Mouse (Mus musculus): ENCODE measurements around the gene Rab12.
"Not testable (repeated sequence)": the region's sequence is repeated elsewhere in the genome, so short reads cannot be mapped to it uniquely, and the experiment has no call there.

The Rab12 gene

GRCm38 (mm10) chr17:66519554-66520553 lies at the start of gene Rab12:
Rab12 (minus strand) TSS chr17:66519729.
- peak; percentile 88 for DNase-seq (ENCODE audit: low spot score)

- peak; percentile 26 for DNase-seq (ENCODE audit: low spot score)
These were observed 44.7 kb upstream of the Rab12 start for GRCm38 (mm10) chr17:66564213-66564612.

GRCm38 (mm10) chr17:66563551-66563950 lies 44.0 kb upstream of the Rab12 start:
- no peak for DNase-seq (ENCODE audit: low spot score)

GRCm38 (mm10) chr17:66561380-66561779 lies 41.9 kb upstream of the Rab12 start:
- no peak for DNase-seq (ENCODE audit: low spot score)

GRCm38 (mm10) chr17:66558404-66559317 lies 39.1 kb upstream of the Rab12 start:
- DNase-seq (ENCODE audit: low spot score), result peak; percentile 18

GRCm38 (mm10) chr17:66552690-66553089 lies 33.2 kb upstream of the Rab12 start:
- no peak for DNase-seq (ENCODE audit: low spot score)

GRCm38 (mm10) chr17:66550486-66550885 lies 31.0 kb upstream of the Rab12 start:
- no peak for DNase-seq (ENCODE audit: low spot score)

GRCm38 (mm10) chr17:66532285-66532684 lies 12.8 kb upstream of the Rab12 start:
- no peak for DNase-seq (ENCODE audit: low spot score)

GRCm38 (mm10) chr17:66523396-66523795 lies 3.9 kb upstream of the Rab12 start:
- no peak for DNase-seq (ENCODE audit: low spot score)

GRCm38 (mm10) chr17:66522631-66523030 lies 3.1 kb upstream of the Rab12 start:
- DNase-seq (ENCODE audit: low spot score), result not testable (repeated sequence)

GRCm38 (mm10) chr17:66518877-66519553 lies 514 bp downstream of the Rab12 start:
- peak; percentile 49 for DNase-seq (ENCODE audit: low spot score)

- DNase-seq (ENCODE audit: low spot score), result no peak
These were observed 2.6 kb downstream of the Rab12 start for GRCm38 (mm10) chr17:66516953-66517352.

GRCm38 (mm10) chr17:66514288-66514995 lies 5.1 kb downstream of the Rab12 start:
- no peak for DNase-seq (ENCODE audit: low spot score)

- no peak for DNase-seq (ENCODE audit: low spot score)
These were observed 7.2 kb downstream of the Rab12 start for GRCm38 (mm10) chr17:66512202-66512956.

- DNase-seq (ENCODE audit: low spot score), result peak; percentile 25
These were observed 9.3 kb downstream of the Rab12 start for GRCm38 (mm10) chr17:66510221-66510683.

GRCm38 (mm10) chr17:66507049-66507954 lies 12.2 kb downstream of the Rab12 start:
- no peak for DNase-seq (ENCODE audit: low spot score)

- no peak for DNase-seq (ENCODE audit: low spot score)
These were observed 14.6 kb downstream of the Rab12 start for GRCm38 (mm10) chr17:66504964-66505363.

GRCm38 (mm10) chr17:66504248-66504647 lies 15.3 kb downstream of the Rab12 start:
- no peak for DNase-seq (ENCODE audit: low spot score)

GRCm38 (mm10) chr17:66503466-66503865 lies 16.1 kb downstream of the Rab12 start:
- DNase-seq (ENCODE audit: low spot score), result no peak

Measured in embryo, embryonic 10.5 days (tissue).